Comparison of ENCODE assay signal across 8 mouse cellular contexts in the genomic region with DNA sequence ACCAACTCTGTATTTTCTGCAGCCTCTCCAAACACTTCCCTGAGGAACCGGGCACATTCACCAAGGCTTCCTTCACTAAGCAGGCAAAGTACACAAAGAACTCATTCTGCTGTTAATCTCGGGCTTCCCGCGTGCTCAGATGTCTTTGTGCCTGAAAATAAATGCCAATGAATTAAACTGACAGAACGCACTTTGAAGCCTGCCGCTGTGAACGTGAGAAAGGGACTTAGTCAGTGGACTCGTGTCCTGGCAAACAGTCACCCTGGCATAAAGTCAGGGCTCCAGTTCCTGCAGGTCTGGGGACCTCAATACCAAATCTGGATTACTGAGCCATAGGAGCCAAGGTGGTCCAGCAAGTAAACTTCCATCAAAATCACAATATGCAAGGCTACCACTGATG. TPM values are rescaled to one million over a fixed set of nuclear protein-coding genes. Genes with fewer than 3 reads are reported as not detected.
A peak's percentile ranks its signal among the peaks of the same experiment; 100 is the strongest.
DNase-seq lines count a peak whose midpoint lies in the region; ATAC-seq and TF ChIP-seq lines count a peak whose summit lies in the region.

No protein-coding gene starts in this region.

- no peaks in the 10 kb centered on the region for H3K9me3 ChIP-seq in liver, embryonic 15.5 days (replicated peaks)
- no peaks in the 10 kb centered on the region for H3K9me3 ChIP-seq in embryonic facial prominence, embryonic 11.5 days (replicated peaks; ENCODE audit: control insufficient read depth, low read length)
- no peaks in the 10 kb centered on the region for H3K9me3 ChIP-seq in hindbrain, embryonic 15.5 days
- H3K9me3 ChIP-seq in stomach, postnatal 0 days (ENCODE audit: control insufficient read depth, low read length) = no peaks in the 10 kb centered on the region

- no peak for TF ChIP-seq CTCF in stomach, postnatal 0 days (IDR thresholded peaks at IDR 0.05; ENCODE audit: low read depth)

- 0 out of 2 replicates have a peak, but pooled peaks cover 5% of the 10 kb centered on the region for H3K27me3 ChIP-seq in liver, embryonic 15.5 days
- H3K27me3 ChIP-seq in embryonic facial prominence, embryonic 11.5 days (ENCODE audit: control insufficient read depth, insufficient read depth, low read length) = no peaks in the 10 kb centered on the region
- H3K27me3 ChIP-seq in hindbrain, embryonic 15.5 days = no peaks in the 10 kb centered on the region
- no peaks in the 10 kb centered on the region for H3K27me3 ChIP-seq in stomach, postnatal 0 days (ENCODE audit: control insufficient read depth, insufficient read depth, low read length)

- no peak overlapping the region for H3K4me3 ChIP-seq in liver, embryonic 15.5 days (replicated peaks)
- H3K4me3 ChIP-seq in embryonic facial prominence, embryonic 11.5 days (ENCODE audit: low read depth, low read length) = no peak overlapping the region
- no peak overlapping the region for H3K4me3 ChIP-seq in hindbrain, embryonic 15.5 days
- H3K4me3 ChIP-seq in stomach, postnatal 0 days (ENCODE audit: low read depth, low read length) = peak overlapping the region; percentile 69

- no peaks in the 10 kb centered on the region for H3K36me3 ChIP-seq in liver, embryonic 15.5 days (replicated peaks)
- H3K36me3 ChIP-seq in embryonic facial prominence, embryonic 11.5 days (replicated peaks; ENCODE audit: control insufficient read depth, insufficient read depth, low read depth, low read length) = no peaks in the 10 kb centered on the region
- H3K36me3 ChIP-seq in hindbrain, embryonic 15.5 days = no peaks in the 10 kb centered on the region
- H3K36me3 ChIP-seq in stomach, postnatal 0 days (ENCODE audit: control insufficient read depth, insufficient read depth, low read length) = no peaks in the 10 kb centered on the region

- H3K4me2 ChIP-seq in liver, embryonic 15.5 days = peak overlapping the region; percentile 5; the same call in 1 of the 2 replicates
- no peak overlapping the region for H3K4me2 ChIP-seq in embryonic facial prominence, embryonic 11.5 days (ENCODE audit: low read depth, low read length)
- H3K4me2 ChIP-seq in hindbrain, embryonic 15.5 days = peak overlapping the region; percentile 93
- H3K4me2 ChIP-seq in stomach, postnatal 0 days (replicated peaks; ENCODE audit: low read depth) = peak overlapping the region; percentile 75

- no peak overlapping the region for H3K9ac ChIP-seq in liver, embryonic 15.5 days
- no peak overlapping the region for H3K9ac ChIP-seq in embryonic facial prominence, embryonic 11.5 days (replicated peaks; ENCODE audit: low read length)
- H3K9ac ChIP-seq in hindbrain, embryonic 15.5 days = no peak overlapping the region
- no peak overlapping the region for H3K9ac ChIP-seq in stomach, postnatal 0 days (ENCODE audit: low read length)

- DNase-seq in liver = no peak
- DNase-seq in embryonic facial prominence, embryonic 11.5 days (ENCODE audit: low spot score) = peak; percentile 49
- peak; percentile 35 for DNase-seq in lung, postnatal 10 days
- peak; percentile 81 for DNase-seq in stomach, postnatal 0 days (ENCODE audit: low spot score)
- DNase-seq in B cell, adult 2 months = no peak
- no peak for DNase-seq in layer of hippocampus, adult 11-12 months (ENCODE audit: low spot score)

- TF ChIP-seq EP300 in stomach, postnatal 0 days (optimal IDR thresholded peaks at IDR 0.05) = no peak

- 32% methylated on average over 8 of the region's 8 CpGs for WGBS in liver, embryonic 15.5 days (ENCODE audit: insufficient replicate concordance)
- 6% methylated on average over 8 of the region's 8 CpGs for WGBS in embryonic facial prominence, embryonic 11.5 days
- WGBS in hindbrain, embryonic 15.5 days = 4% methylated on average over 8 of the region's 8 CpGs
- 7% methylated on average over 8 of the region's 8 CpGs for WGBS in stomach, postnatal 0 days

- no peaks in the 10 kb centered on the region for H3K4me1 ChIP-seq in liver, embryonic 15.5 days (replicated peaks)
- no peaks in the 10 kb centered on the region; the same call in 1 of the 2 replicates for H3K4me1 ChIP-seq in embryonic facial prominence, embryonic 11.5 days (ENCODE audit: control insufficient read depth, insufficient read depth, low read length)
- peaks cover 19% of the 10 kb centered on the region for H3K4me1 ChIP-seq in hindbrain, embryonic 15.5 days (replicated peaks)
- no peaks in the 10 kb centered on the region for H3K4me1 ChIP-seq in stomach, postnatal 0 days (replicated peaks; ENCODE audit: control insufficient read depth, insufficient read depth)

- no peak overlapping the region for H3K27ac ChIP-seq in liver, embryonic 15.5 days (replicated peaks)
- no peak overlapping the region for H3K27ac ChIP-seq in embryonic facial prominence, embryonic 11.5 days (replicated peaks; ENCODE audit: low read depth, low read length)
- H3K27ac ChIP-seq in hindbrain, embryonic 15.5 days (replicated peaks) = no peak overlapping the region
- peak overlapping the region; percentile 88 for H3K27ac ChIP-seq in stomach, postnatal 0 days (replicated peaks)

- no peak for ATAC-seq in liver, embryonic 15.5 days (ENCODE audit: insufficient read depth)
- no peak for ATAC-seq in embryonic facial prominence, embryonic 11.5 days (replicated peaks; ENCODE audit: insufficient number of reproducible peaks, low FRiP score, low TSS enrichment, low read depth)
- peak; percentile 35; the same call in 1 of the 2 replicates for ATAC-seq in hindbrain, embryonic 15.5 days (ENCODE audit: low FRiP score, low read depth)
- ATAC-seq in stomach, postnatal 0 days (ENCODE audit: low FRiP score, low TSS enrichment) = peak; percentile 76

RNA-seq across cellular contexts. Expression of gene Hpgd, which starts 0.9 kb away (rescaled TPM):
- 23.4 and 25.2 TPM in 2 replicates for polyA plus RNA-seq in liver, embryonic 15.5 days (2015; fragmentation: Nextera tagmentation; extraction: Ambion mirVana)
- polyA plus RNA-seq in embryonic facial prominence, embryonic 11.5 days (2014; fragmentation: Nextera tagmentation; extraction: Ambion mirVana) = 34.5 and 44.9 TPM in 2 replicates
- polyA plus RNA-seq in hindbrain, embryonic 15.5 days (2015; fragmentation: Nextera tagmentation; extraction: Ambion mirVana) = 7.2 and 9.1 TPM in 2 replicates
- polyA plus RNA-seq in stomach, postnatal 0 days (2015; fragmentation: Nextera tagmentation; extraction: Ambion mirVana) = 158 and 174 TPM in 2 replicates

Comparison
In these comparisons a context has a peak if more than half of its experiments do, and no peak if none do; other contexts are left out.
1. ATAC-seq: peak in hindbrain, embryonic 15.5 days (single experiment) and stomach, postnatal 0 days (single experiment); none in liver, embryonic 15.5 days (single experiment) and embryonic facial prominence, embryonic 11.5 days (single experiment).
2. DNase-seq: peak in embryonic facial prominence, embryonic 11.5 days (single experiment), lung, postnatal 10 days (single experiment) and stomach, postnatal 0 days (single experiment); none in liver (single experiment), B cell, adult 2 months (0 of 2) and layer of hippocampus, adult 11-12 months (single experiment).